Mouse (Mus musculus) heart, postnatal 0 days (tissue): ENCODE measurements at regions not wholly inside any gene's neighbourhood (a gene's known extent, or its start where the extent isn't known, plus 50 kb on each side); places are given as distances from the start of the nearest gene placed in this dataset.

Source experiments
- CTCF ChIP-seq: IDR thresholded peaks from 2 replicates; pipeline ENCODE4 v1.5.1; 2016; ENCODE audit warnings: antibody characterized with exemption, control low read depth, low read depth
- EP300 ChIP-seq: IDR thresholded peaks from 2 replicates; pipeline ENCODE4 v1.6.1; 2016; ENCODE audit warnings: antibody characterized with exemption, low read depth

DNA sequence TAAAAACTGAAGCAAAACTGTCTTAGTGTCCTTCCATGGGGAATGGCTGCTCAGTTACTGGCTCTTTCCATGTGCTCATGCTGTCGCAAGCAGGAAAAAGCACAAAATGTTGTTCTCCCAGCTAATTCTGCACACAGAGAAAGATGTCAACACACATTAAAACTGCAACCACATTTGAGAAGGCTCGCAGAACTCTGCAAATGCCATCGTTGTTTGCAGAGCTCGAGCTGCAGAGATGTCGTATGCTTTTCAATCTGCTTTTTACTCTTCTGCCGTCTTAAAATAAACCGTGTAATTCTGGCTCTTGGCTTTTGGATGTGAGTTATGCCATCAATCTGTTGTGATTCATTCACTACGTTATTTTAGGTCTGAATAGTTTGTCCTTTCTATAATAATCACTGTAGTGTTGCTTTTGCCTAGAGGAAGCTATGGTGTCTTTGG lies 96.6 kb upstream of the Pam start:
- no peak for TF ChIP-seq CTCF
- TF ChIP-seq EP300: no peak
